Mouse (Mus musculus) small intestine, adult 2 months (tissue): ENCODE results near the gene Dera.

ENCODE experiments used
- CTCF ChIP-seq: fragments of 200-500 bp; IDR thresholded peaks from 2 replicates; pipeline ENCODE4 v1.5.1; 2012; ENCODE audit warnings: low read depth, mild to moderate bottlenecking, control low read depth, inconsistent platforms, low read length, moderate library complexity, mixed read lengths; ENCODE audit not compliant: insufficient replicate concordance, insufficient read length; ENCODE audit errors: extremely low read depth
- POLR2A ChIP-seq: fragments of 200-500 bp; IDR thresholded peaks from 2 replicates; pipeline ENCODE4 v1.6.1; 2012; ENCODE audit warnings: low read depth, mild to moderate bottlenecking, control low read depth, inconsistent platforms, low read length, moderate library complexity

DNA sequence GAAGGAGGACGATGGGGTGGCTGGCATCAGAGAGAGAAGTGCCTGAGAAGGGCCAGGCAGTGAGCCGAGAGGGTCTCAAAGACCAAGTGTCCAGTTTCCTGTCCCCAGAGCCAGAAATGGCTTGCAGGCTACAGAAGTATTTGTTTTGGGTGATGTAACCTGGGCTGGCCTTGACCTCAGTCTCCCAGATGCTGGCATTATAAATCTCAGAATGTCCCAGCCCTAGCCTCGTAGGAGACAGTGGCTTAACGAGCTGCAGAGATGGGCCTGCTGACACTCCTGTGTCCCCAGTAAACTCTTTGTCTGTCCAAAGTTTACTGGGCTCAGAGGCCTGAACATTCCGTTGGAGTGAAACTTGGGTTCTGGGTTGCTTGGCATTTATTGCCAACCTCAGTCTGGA is 55.8 kb downstream of the Dera start:
- no peak for TF ChIP-seq CTCF
- no peak for TF ChIP-seq POLR2A
